Mouse (Mus musculus) monocyte, adult 2 months (primary cell): ENCODE measurements around the gene Zfp758.
"Not testable (repeated sequence)": the region's sequence is repeated elsewhere in the genome, so short reads cannot be mapped to it uniquely, and the experiment has no call there.

Experiments used
- DNase-seq, 2 experiments: peaks; one replicate each; pipeline ENCODE4 v3.0.0; 2022; ENCODE audit warnings: low spot score in 2 of 2, low read depth in 1 of 2

The Zfp758 gene

GRCm38 (mm10) chr17:22361101-22361781 is at the start of gene Zfp758, which contains the start of gene Zfp944:
Gene Zfp758, plus strand, starts transcription at chr17:22361453.
Gene Zfp944, minus strand, starts transcription at chr17:22361400.
- DNase-seq, result peak in 1 of 2 experiments; percentile 56

DNA sequence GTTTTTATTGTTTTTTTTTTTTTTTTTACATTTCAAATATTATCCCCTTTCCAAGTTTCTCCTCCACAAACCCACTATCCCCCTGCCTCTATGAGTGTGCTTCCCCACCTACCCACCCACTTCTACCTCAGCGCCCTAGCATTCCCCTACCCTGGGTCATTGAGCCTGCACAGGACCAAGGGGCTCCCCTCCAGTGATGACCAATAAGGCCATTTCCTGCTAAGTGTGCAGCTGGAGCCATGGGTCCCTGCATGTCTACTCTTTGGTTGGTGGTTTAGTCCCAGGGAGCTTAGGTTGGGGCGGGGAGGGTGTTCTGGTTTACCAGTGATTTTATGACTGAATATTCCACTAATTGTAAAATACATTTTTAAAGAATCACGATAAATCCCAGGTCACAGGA is 47.0 kb upstream of the Zfp758 start:
- not testable (repeated sequence) for DNase-seq

GRCm38 (mm10) chr17:22314730-22315226 is 46.5 kb upstream of the Zfp758 start, which contains the start of gene CT030661.1:
Gene CT030661.1, minus strand, starts transcription at chr17:22314837.
- DNase-seq, result peak; percentile 48 to 63

DNA sequence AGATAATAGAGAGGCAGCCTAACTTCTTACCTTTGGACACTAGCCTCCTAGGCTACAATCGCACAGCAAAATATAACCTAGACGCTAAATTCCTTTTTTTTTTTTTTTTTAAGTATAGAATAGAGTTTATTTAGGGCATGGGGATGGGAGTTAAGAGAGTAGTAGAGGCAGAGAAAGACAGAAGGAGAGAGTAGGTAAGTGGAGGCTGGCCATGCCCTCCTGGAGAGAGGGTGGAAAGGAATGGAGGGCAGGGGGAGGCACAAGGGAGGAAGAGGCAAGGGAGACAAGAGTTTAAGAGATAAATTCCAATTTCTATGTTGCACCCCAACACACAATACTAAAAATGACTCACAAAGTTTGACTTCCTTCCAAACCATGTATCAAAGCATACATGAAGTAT is 46.0 kb upstream of the Zfp758 start:
- DNase-seq, result not testable (repeated sequence)

GRCm38 (mm10) chr17:22352794-22353193 is 8.5 kb upstream of the Zfp758 start:
- DNase-seq, result no peak

DNA sequence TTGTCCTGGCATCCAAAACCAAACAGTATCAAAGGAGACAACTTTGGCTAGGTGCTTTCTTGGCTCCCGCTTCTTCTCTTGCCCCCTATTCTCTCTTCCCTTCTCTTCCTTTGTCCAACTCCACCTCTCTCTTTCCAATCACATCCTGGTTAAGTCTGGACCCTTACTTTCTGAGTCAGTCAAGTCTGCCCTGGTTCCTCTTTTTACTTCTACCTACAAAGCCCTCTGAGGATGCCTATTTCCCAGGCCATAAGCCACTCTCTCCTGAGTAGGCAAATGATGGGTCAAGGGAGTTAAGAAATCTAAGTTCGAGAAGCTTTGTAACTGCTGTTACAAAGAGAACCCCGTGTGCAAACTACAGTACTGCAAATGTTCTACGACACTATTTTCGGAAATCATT is 681 bp upstream of the Zfp758 start:
- no peak for DNase-seq

DNA sequence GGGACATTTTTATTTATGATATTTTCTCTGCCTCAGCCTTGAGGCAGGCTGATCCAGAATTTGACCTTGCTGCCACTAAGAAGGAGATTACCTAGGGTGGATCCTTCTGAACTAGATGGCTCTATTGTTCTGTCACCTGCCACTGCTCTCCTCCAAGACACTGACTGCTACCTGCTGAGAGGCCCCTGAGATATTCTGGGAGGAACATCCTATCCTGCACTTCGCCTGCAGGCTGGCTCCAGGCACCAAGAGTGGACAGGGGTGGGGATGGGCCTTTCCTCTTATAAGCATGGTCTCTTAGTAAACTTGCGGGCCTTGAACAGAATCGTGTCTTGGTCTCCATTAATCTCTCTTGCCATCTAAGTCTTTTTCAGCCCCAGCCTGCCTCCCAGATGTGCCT is 2.6 kb downstream of the Zfp758 start:
- DNase-seq, result no peak

GRCm38 (mm10) chr17:22410756-22411155 is 49.5 kb downstream of the Zfp758 start:
- no peak for DNase-seq

DNA sequence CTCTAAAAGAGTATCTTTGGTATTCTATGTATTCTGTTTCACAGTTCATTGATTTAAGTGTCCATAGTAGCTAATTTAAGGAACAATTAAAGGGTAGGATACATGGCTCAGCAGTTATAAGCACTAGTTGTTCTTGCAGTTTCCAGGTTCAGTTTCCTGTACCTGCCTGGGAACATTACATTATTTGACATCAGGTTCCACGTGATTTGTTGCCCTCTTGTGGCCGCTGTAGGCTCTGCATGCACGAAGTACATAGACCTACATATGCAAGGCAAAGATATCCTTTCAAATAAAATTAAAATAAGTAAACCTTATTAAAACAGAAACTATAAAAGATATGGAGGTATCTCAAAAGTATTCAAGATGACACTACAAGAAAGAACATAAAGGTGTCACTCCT is 56.3 kb downstream of the Zfp758 start:
- DNase-seq, result peak in 1 of 2 experiments; percentile 28

DNA sequence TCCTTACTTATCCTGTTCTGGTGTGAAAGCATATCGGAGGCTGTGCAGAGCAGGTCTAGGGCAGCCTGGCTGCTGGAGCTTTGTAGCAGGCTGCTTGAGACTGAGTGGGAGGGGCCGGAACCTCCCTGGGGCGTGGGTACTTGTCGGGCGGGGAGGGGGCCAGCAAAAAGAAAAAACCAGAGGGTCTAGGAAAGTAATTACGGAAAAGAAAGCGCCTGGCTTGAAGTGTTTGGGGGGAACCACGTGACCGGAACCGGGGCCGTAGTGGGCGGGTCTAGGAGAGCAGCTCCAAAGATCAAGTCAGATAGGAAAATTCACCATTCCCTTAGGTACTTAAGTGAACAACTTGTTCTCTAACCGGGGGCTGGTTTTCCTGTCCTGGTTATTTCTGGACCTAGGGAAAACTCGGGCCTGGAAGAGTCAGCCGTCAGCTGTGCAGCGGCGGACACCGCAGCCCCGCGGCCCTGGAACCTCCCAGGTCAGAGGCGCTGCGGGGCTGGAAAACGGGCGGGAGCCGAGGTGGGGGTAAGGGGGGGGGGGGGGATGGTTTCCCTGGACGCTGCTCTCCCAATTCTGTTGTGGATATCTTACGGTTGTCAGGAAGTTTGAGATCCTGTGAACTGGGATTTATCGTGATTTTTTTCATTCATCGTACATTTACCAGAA is 62.8 kb downstream of the Zfp758 start, which contains the start of gene Zfp946:
Gene Zfp946 (plus strand): TSS at position 271 of the 666 bp plus-strand sequence.
- peak; percentile 7 to 24 for DNase-seq

DNA sequence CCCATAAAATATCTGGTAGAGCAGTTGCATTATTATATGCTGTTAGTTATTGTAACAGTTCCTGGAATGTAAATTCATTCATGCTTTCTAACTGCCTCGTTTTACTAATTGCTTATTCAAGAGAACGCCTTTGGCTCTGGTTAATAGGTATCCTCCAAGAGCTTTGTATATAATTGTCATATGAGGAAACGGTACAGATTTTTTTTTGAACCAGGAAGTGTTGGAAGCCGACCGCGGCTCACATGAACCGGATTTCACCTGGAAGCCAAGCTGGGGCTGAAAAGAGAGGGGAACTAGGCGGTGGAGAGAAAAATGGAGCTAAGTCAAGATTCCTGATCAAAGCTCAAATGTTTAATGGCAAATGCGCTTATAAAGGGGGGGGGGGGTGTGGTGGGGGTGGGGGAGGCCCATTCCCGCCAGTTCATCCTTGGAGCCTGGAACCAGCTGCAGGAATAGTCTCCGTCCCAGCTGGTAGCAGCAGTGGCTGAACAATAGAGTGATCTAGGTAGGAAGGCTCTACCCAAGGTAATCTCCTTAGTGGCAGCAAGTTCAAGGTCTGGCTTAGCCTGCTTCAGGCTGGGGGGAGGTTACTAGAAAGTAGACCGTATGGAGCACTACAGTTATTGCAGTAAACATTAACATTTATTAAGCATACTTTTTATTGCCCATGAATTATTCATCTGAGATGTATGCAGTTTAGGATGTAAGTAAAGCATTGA is 63.5 kb downstream of the Zfp758 start:
- no peak for DNase-seq
